ENCODE assay signal across 10 mouse cellular contexts in the genomic region with DNA sequence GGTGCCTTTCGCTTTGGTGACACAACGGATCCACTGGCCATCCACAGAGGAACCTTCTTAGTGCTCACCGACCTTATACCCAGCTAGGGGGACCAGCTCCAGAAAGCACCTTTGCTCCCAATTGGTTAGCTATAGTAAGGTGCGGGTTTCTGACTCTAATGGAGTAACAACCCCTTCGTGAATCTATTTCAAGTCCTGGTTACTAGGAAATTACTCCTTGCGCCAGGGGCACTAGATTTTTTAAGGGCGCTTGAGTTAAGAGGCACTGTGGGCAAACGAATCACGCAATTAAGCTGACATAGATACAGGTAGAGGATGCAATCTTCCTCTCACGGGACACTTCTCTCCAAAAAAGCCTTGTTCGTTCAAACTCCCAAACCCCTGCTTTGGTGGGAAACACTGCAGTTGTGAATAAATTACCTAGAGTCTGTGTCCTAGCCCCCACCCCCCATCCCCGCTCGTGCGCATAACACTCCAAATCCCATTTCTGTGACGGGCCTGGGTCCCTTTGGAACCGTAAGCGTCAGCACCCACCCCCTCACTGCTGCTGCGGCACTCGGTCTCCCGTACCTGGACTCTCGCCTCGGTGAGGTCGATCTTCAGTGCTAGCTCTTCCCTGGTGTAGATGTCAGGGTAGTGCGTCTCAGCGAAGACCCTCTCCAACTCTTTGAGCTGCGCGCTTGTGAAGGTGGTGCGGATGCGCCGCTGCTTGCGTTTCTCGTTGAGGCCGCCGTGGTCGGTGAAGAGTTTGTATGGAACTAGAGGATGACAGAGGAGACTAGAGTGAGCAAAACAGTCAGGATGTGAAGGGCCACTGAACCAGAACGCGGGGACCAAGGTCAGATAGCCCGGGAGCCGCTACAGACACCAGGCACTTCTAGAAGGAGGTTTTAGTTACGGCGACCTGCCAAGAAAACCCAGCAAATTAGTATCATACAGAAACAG. TPM values are rescaled to one million over a fixed set of nuclear protein-coding genes. Genes with fewer than 3 reads are reported as not detected.
DNase-seq lines count a peak whose midpoint lies in the region.
"Had no signal": no experiment of that assay in that cellular context is flagged by ENCODE, and none has a peak within 500 bp of the region (broad histone marks: within the 10 kb centered on the region; RNA-seq: fewer than 3 reads in every experiment).

No protein-coding gene starts in this region.

- no peaks in the 10 kb centered on the region for H3K9me3 ChIP-seq in embryonic facial prominence, embryonic 10.5 days
- no peaks in the 10 kb centered on the region for H3K9me3 ChIP-seq in limb, embryonic 10.5 days (replicated peaks)

- H3K27me3 ChIP-seq in embryonic facial prominence, embryonic 10.5 days (replicated peaks; ENCODE audit: low read depth, poor library complexity, severe bottlenecking), result peaks cover 100% of the 10 kb centered on the region
- peaks cover 100% of the 10 kb centered on the region for H3K27me3 ChIP-seq in limb, embryonic 10.5 days (ENCODE audit: low read depth, poor library complexity, severe bottlenecking)

- WGBS in embryonic facial prominence, embryonic 10.5 days, result under 1% methylated on average over 41 of the region's 41 CpGs
- WGBS in limb, embryonic 10.5 days, result 1% methylated on average over 41 of the region's 41 CpGs

- peaks cover 21% of the 10 kb centered on the region for H3K4me1 ChIP-seq in embryonic facial prominence, embryonic 10.5 days
- peaks cover 29% of the 10 kb centered on the region for H3K4me1 ChIP-seq in limb, embryonic 10.5 days

- H3K36me3 ChIP-seq in embryonic facial prominence, embryonic 10.5 days (replicated peaks), result no peaks in the 10 kb centered on the region
- no peaks in the 10 kb centered on the region for H3K36me3 ChIP-seq in limb, embryonic 10.5 days

- peak overlapping the region; percentile 34 for H3K4me3 ChIP-seq in embryonic facial prominence, embryonic 10.5 days
- no peak overlapping the region for H3K4me3 ChIP-seq in limb, embryonic 10.5 days
- H3K4me3 ChIP-seq: layer of hippocampus, adult 2 months; myocyte had no signal

- no peak overlapping the region for H3K27ac ChIP-seq in embryonic facial prominence, embryonic 10.5 days (replicated peaks)
- no peak overlapping the region for H3K27ac ChIP-seq in limb, embryonic 10.5 days
- H3K27ac ChIP-seq: layer of hippocampus, adult 2 months had no signal

- DNase-seq in cerebellum, postnatal 14 days, result peak; percentile 17 to 41
- DNase-seq in cerebellum, adult 9-10 months, result no peak
- peak; percentile 12 for DNase-seq in kidney, postnatal 10 days
- no peak for DNase-seq in kidney, adult 8-10 months
- peak; percentile 57 for DNase-seq in embryonic facial prominence, embryonic 10.5 days (ENCODE audit: low spot score)
- DNase-seq in limb, embryonic 10.5 days (ENCODE audit: low spot score), result peak; percentile 63
- no peak for DNase-seq in thymus, postnatal 0 days (ENCODE audit: low spot score)
- DNase-seq in adrenal gland, postnatal 10 days, result no peak

RNA-seq across cellular contexts. Expression of a gene that starts 1.7 kb away (rescaled TPM):
- 2.8 and 11.2 TPM in 2 replicates for polyA plus RNA-seq in embryonic facial prominence, embryonic 10.5 days (2016; fragmentation: Nextera tagmentation; extraction: Ambion mirVana)
- polyA plus RNA-seq in limb, embryonic 10.5 days (2016; fragmentation: Nextera tagmentation; extraction: Ambion mirVana), result 0.08 and 0.11 TPM in 2 replicates
- polyA plus RNA-seq in thymus, postnatal 0 days (2015; fragmentation: Nextera tagmentation; extraction: Ambion mirVana), result not detected in 2 replicates
- 10 to 100 TPM; 16.2 to 19.1 TPM for total RNA-seq in adrenal gland, postnatal 10 days (2021)
- total RNA-seq: layer of hippocampus, adult 2 months had no signal
- polyA plus RNA-seq: myocyte had no signal

Comparison
In these comparisons a context has a peak if more than half of its experiments do, and no peak if none do; other contexts are left out.
1. DNase-seq: peak in cerebellum, postnatal 14 days (2 of 2), kidney, postnatal 10 days (single experiment), embryonic facial prominence, embryonic 10.5 days (single experiment) and limb, embryonic 10.5 days (single experiment); none in cerebellum, adult 9-10 months (single experiment), kidney, adult 8-10 months (0 of 2), thymus, postnatal 0 days (single experiment) and adrenal gland, postnatal 10 days (single experiment).